Mouse (Mus musculus) urinary bladder, postnatal 14 days (tissue): ENCODE data around the gene Aldh1a1.
A peak's percentile ranks its signal among the peaks of the same experiment; 100 is the strongest.
"Not testable (repeated sequence)": the region's sequence is repeated elsewhere in the genome, so short reads cannot be mapped to it uniquely, and the experiment has no call there.

Source experiments
- DNase-seq: peaks from one replicate; pipeline ENCODE4 v3.0.0; 2021; ENCODE audit warnings: low spot score

The Aldh1a1 gene

DNA sequence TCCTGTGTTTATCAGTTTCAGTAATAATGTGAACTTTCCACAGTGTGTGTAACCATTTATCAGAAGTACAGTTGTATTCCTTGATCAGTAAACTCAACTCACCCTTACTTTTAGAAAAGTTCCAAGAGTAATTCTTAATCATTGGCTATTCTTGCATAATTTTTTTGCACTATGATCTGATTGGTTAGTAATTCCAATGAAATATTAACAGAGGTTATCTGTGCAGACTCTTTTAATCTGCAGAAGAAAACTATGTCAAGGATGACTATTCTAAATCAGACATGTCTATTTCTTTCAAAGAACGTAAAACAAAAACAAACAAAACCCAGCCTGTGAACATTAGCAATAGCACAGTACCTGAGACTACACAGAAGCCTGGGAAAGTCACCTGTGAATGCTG lies 62.9 kb downstream of the Aldh1a1 start:
- no peak for DNase-seq

DNA sequence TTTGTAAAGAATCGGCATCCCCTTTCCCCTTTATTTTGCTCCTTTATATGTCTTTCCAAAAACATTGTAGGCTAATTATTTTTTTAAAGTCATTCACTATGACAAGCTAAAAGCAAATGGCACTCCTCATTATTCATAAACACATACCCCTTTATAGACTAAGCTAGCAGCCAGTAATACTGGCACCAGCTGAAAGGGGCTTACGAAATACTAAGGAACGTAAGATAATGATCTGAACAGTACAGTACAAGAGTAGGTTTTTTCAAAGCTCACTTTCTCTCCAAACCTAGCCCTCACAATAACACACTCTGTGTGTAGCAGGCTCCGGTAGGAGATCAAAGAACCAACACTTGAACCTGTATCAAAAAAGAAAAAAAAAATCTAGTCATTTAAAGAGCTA lies 64.7 kb downstream of the Aldh1a1 start:
- DNase-seq: no peak

DNA sequence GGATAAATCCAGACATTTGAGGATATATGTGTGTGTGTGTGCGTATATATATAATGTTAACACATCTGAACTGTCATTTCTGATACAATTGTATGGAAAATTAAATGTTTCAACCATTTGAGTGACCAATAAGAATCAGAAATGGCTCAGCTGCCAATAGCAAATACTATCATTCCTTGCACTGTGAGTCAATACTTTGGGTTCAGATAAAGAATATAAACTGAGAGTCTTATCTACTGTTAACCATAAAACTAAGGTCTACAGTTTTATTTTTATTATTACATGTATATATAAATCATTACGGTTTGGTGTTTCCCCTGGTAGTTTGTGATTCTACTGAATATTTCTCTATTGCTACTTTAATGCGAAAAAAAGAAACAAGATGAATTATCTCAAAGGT lies 65.6 kb downstream of the Aldh1a1 start:
- no peak for DNase-seq

DNA sequence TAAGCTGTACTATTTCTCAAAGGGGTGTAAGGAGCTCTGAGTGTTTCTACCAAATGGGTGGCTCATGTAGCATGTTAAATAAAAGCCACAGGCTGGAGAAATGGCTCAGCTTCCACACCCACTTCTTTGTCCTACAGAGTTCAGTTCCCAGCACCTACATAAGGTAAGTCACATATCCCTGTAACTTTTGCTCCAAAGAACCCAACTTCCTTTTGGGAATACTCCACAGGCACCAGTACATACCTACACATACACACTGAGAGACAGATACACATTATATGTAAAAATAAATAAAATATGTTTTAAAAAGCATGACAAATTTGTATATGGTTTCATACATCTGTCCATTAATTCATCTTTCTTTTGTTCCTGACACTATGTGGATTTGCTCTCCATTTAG lies 66.0 kb downstream of the Aldh1a1 start:
- DNase-seq: no peak

DNA sequence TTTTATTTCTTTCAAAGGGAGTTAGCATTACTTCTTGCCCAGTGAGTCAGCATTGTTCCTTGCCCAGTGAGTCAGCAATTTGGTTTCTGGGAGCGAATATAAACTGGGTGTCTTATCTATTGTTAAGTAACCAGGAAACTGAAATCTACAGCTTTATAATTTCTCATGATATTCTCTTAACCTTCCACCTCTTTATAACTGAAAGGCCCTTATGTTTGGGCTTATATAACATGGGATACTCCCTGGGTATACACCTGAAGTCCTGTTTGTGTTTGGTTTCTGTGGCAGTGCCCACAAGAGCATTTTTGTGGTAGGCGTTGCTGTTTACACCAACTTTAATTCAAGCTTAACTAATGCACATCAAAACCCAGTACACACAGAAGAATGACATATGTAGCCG lies 66.4 kb downstream of the Aldh1a1 start:
- DNase-seq: peak; percentile 18

DNA sequence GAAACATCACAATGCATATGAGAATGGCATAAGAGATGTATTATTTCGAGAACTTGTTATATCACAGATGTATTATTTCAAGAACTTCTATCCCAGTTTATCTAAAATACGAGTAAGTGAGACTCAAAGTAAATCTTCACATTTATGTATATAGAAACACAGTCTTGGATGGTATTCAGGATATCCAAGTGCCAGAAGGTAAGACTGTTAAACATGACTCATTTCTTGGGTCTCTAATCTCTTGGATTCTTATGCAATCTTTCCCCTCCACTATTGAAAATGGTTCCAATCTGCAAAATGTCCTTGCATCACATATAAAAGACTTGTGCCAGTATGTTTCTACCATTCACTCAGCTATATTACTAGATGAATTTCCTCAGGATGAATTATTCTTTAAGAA lies 67.4 kb downstream of the Aldh1a1 start:
- no peak for DNase-seq

DNA sequence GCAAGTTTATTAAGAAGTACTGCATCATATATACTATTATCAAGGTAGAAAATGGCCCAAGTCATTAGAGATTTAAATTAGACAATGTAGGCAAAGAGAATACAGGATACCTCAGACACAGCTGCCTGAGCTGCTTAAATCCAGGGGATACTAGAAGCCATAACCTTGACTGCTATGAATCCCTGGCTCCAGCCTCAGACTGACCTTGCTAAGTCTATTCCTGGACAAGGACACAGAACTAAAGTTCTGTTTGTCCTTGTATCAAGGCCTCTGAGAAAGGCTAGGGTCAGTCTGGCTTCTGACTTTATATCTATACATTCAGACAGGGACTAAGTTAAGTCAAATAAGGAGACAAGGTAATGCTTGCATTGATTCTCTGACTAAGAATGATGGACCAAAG lies 69.9 kb downstream of the Aldh1a1 start:
- no peak for DNase-seq

DNA sequence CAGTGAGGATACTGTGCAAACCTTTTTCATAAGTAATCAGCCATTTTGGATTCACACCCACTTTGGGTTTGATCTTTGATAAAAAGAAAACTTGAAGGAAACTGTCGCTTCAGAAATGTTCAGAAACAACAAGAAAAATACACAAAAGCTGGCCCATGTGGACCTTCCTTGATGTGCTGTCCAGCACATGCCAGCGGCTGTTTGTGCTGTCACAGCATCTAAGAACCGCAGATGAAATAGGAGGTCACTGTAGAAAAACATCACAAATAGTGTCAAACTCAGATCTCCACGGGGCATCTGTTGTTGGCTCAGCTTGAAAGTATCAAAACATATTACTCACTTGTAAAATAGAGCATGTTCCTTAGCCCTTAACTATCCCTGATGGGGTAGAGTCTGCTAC lies 73.8 kb downstream of the Aldh1a1 start:
- DNase-seq: no peak

DNA sequence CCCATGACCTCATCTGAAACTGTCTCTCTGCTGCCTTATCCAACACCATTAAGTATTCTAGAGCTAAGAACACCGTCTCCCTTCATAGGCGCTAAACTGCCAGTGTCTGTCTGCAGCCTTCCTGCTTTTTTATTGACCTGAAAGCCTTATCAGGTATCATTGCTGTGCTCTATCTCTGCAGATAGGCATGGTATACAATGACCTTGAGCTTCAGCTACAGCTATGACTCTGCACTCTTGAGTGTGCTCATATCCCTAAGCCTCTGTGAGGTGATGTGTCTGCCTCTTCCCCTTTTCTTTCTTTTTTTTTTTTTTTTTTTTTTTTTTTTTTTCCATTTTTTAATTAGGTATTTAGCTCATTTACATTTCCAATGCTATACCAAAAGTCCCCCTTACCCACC lies 74.5 kb downstream of the Aldh1a1 start:
- no peak for DNase-seq

DNA sequence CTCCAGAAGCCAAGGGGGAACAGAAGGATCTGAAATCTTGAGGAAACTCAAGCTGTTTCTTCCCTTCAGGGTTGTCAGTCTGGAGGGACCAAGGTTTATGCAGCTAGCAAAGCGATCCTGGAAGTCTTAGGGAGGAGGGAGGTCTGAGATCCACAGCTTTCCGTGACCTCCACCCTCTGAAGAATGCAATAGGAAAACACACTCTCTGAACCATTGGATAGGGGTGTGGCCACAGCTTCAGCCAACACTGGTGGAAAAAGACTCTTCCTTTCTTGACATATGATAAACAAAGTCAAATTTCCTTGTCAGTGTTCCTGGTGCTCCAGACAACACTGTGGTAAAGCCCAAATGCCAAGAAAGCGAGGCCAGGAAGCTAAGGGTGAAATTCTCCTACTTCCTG lies 84.5 kb downstream of the Aldh1a1 start:
- no peak for DNase-seq

DNA sequence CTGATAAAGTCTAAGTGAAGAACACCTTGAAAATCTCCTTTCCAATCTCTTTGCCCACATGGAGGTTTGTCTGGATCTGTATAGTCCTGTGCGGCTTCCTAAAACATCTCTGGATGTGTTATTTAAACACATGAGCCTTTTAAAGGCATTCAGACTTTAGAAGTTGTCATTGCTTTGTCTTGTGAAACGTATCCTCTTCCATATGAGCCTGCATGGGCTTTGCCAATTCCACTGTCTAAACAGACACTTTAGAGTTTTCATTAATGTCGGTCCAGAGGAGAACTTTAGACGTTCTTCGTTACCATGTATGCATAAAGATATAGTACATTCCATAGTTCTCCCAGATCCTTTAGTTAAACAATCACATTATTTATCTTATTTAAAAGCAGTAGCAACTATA lies 84.9 kb downstream of the Aldh1a1 start:
- DNase-seq: no peak

DNA sequence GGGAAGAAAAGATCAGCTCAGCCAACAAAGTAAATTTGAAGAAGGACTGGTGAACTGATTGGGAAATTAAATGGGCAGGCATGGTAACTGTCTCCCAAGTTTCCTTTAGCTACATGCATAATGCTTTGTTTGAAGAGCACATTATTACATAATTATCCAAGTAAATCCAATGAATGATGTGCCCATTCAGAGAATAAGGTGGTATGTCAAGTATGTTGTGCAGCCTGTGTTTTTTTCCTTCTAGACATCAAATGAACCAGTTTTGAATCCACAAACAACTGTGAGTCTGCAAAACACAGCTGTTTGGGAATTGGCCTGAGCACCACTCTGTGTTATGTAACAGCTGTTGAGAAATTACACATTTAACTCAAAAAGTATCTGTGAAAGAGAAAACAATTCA lies 107.4 kb downstream of the Aldh1a1 start:
- no peak for DNase-seq

DNA sequence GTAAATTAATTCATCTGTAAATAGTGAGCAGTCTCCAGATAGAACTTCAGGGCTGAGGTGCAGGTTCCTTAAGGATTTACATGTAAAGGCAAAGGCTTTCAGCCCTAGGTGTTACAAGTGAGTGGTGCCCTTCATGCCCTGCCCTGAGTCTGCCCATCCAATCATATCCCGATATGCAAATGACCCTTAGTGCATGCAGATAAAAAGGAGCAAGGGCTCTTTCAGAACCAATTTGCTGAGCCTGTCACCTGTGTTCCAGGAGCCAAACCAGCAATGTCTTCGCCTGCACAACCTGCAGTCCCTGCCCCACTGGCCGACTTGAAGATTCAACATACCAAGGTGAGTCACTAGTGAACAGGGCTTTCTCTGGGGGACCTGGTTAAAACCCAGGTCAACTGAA lies 109.2 kb downstream of the Aldh1a1 start:
- peak; percentile 40 for DNase-seq

DNA sequence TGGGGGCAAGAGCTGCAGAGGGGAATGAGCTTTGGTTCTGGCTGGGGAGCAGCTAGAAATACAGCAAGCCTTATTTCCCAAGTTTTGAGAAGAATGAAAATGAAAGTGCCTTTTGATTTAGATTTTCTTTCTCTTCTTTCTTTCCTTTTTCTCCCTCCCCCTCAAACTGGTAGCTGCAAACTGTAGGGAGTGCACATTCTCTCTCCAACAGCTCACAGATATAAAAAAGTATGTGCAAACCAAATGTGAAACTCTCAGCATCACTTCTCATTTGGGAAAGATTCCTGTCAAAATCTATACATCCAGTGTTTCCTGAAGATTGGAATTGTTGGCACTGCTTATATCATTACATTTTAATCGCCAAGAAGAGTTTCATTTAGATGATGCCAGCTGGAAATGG lies 110.7 kb downstream of the Aldh1a1 start:
- no peak for DNase-seq

DNA sequence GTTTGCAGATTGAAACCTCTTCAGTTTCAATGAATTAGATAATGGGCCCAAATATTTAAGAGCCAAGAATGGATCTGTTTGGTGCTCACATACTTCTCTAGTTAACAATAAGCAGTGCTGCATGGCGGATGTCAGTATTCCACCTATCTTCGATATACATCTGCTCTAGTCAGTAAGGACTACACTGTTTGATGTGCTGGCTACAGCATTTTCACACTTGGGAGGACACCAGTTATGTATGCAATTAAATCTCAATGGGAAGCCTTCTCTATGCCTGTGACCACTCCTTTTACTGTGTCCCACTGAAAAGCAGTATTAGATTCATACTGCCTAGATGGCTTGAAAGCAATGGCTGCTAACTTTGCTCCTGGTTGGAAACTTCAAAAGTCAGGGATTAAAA lies 111.4 kb downstream of the Aldh1a1 start:
- no peak for DNase-seq

DNA sequence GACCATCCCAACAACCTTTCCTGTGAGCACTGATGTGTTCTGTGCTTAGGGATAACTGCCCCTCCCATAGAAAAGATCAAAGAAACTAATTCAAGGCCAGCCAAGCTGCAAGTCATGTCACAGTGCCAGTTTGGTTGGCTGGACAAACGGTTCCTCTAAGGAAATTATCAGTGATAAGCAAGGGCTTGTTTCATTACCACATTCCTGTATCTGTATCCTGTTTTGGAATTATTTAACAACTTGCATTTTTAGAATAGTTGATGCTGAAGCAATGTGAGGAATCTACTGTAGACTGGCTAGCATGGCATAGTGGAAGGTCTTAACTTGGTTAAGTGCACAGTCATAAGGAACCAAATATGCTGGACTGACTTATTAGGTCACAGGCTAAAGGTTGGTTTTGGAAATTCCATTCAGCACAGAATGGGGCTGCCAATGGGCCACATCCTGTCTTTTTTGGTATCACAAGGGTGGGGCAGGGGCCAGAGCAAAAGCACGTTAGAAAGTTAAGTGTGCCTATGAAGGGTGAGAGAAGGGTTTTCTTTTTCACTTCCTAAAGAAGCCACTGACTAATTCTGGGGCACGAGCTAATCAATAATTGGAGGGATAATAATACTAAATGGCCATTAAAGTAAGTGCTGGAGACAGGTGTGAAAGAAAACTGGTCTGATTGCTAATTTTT lies 121.9 kb downstream of the Aldh1a1 start:
- no peak for DNase-seq

DNA sequence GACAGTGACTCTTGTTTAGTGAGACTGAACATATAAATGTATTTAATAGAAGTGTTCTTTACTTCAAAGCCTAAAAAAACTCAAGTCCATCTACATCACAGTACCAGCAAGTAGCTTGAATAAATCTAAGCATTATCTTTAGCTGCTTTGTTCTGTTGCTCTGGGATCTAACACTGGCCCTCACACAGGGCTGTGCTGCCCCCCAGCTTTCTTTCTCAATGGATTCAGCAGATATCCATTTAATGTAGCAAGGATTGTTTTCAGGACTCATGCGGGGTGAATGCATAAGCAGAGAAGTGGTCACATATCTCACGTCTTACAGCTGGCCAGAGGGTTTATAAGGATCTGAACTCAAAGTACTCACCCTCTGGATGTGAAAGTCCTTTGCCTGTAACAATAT lies 129.9 kb downstream of the Aldh1a1 start:
- no peak for DNase-seq

DNA sequence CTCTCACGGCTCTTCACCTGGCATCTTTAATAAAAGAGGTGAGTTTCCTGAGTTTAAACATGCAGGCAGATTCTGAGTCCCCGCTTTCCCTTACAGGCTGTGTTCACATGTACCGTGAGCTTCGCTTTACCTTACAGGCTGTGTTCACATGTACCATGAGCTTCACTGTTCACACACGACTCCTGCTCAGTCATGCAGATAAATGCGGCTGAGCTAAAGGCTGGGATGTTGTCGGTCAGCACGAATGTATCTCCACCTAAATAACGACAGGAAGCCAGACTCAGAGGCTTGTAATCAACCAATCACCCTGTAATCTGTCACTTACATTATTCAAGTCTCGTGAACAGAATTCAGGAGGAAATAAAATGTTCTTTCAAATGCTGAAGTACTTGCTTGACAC lies 130.9 kb downstream of the Aldh1a1 start:
- no peak for DNase-seq

DNA sequence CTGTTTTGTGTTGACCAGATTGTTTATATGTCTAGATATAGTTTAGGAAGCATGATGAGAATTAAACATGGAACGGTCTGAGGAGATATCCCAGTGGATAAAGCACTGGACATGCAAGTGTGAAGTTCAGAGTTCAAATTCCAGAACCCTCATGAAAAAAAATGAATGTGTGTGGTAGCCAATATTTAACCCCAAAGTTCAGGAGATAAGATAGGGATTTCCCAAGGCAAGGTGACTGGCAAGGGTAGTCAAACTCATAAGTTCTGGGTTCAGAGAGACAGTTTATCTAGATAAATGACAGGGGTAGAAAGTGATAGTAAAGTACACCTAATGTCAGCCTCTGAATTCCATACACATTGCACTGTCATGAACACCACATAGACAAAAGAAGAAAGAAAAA lies 138.5 kb downstream of the Aldh1a1 start:
- DNase-seq: no peak

DNA sequence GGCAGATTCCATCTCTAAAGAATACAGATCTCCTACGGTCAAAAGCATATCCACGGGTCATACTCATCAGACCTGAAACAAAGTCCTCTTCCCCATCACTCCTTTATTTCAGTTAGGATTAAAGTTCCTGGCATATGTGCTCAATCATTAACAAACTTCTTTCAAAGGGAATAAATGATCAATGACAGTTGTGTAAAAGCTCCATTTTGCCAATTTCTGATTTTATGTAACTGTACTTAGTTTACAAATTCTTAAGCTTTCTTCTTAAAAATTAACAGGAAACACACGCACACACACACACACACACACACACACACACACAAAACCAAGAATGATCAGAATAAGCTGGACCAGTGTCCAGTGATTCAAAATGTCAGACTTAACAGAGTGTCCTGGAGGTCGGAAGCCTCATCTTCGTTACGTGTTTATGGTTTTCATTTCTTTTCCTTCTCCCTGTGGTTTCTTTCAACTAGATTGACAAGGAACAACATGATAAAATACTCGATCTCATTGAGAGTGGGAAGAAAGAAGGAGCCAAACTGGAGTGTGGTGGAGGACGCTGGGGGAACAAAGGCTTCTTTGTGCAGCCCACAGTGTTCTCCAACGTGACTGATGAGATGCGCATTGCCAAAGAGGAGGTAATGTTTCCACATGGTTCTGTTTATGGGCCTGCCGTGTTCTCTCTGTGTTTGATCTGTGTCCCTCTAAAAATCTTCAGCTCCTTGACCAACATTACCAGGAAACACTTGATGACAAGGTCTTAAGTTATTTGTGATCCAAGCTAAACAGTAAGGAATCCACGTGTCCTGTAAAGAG lies 141.6 kb downstream of the Aldh1a1 start:
- DNase-seq: no peak

DNA sequence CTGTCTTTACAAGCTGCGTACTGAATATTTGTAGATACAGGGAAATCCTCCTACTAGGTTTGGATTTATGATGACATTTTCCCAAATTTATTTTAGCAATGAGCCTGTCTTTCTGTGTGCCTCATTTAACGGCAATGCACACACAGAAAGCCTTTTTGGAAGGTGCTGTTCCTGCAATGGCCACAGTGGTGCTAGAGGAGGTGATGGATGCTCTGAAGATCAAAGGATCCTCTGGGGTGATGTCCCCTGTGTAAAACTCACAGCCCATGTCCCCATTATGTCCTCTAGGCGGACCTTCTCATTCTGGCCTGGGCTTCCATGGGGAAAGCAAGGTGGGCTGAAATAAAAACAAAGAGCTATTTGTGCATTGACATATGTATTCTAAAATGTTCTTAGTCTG lies 151.8 kb downstream of the Aldh1a1 start:
- no peak for DNase-seq

DNA sequence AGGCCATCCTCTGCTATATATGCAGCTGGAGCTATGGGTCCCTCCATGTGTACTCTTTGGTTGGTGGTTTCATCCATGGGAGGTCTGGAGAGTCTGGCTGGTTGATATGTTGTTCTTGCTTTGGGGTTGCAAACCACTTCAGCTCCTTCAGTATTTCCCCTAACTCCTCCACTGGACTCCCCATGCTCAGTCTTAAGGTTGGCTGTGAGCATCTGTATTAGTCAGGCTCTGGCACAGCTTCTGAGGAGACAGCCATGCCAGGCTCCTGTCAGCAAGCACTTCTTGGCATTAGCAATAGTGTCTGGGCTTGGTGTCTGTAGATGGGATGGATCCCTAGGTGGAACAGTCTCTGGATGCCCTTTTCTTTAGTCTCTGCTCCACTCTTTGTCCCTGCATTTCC lies 155.0 kb downstream of the Aldh1a1 start:
- DNase-seq: not testable (repeated sequence)

DNA sequence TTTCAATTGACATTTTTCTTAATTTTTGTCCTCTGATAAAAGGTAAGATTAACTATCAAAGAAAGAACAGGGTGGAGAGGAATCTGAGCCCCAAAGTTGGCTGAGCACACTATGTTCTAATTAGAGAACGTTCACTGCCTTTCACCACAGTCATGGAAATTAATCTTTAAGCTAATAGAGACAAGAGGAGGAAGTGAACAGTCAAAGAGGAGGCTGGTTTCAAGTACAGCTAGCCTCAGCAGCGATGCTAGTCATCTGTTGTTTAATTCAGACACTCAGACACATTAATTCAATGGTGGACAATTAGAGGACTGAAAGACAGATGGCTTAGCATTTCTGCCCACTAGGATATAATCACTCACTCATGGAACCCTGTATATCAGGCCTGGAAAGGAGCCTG lies 157.5 kb downstream of the Aldh1a1 start:
- no peak for DNase-seq

DNA sequence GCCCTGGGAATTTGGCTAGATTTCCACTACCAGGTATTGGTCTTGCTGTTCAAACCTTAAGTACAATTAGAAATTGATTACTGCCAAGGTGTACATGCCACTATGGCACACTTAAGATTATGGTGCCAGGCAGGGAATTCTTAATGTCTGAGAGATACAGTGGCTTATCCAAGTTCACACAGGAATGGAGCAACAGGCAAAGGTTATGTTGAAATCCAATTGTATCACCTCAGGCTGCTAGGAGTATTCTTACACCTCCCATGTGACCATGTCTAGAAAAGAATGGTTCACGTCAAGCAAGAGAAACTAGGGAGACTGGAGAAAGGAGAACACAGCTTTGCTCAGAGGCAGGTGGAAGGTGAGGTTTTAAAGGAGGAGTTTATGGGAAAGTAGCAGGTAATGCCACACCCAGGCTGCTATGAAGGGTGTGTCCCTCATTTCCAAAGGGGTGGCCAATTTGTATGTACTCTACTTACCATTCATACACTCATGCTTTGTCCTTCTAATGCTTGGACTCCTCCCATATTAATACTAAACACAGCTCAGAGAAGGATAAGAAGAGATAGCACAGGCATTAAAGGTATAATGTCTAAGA lies 160.7 kb downstream of the Aldh1a1 start:
- no peak for DNase-seq
